Mouse (Mus musculus) testis, adult 2 months (tissue): Measurements from ENCODE around the gene Gal.

ENCODE experiments used
- CTCF ChIP-seq: fragments of 200-500 bp; IDR thresholded peaks from 2 replicates; pipeline ENCODE4 v1.5.1; 2012; ENCODE audit warnings: low read depth, mild to moderate bottlenecking, inconsistent platforms, low read length, moderate library complexity; ENCODE audit not compliant: control insufficient read depth, insufficient read depth, insufficient replicate concordance
- POLR2A ChIP-seq: fragments of 200-500 bp; IDR thresholded peaks from 2 replicates; pipeline ENCODE4 v1.6.1; 2012; ENCODE audit warnings: low read depth, mild to moderate bottlenecking, inconsistent platforms, low read length, moderate library complexity; ENCODE audit not compliant: control insufficient read depth

DNA sequence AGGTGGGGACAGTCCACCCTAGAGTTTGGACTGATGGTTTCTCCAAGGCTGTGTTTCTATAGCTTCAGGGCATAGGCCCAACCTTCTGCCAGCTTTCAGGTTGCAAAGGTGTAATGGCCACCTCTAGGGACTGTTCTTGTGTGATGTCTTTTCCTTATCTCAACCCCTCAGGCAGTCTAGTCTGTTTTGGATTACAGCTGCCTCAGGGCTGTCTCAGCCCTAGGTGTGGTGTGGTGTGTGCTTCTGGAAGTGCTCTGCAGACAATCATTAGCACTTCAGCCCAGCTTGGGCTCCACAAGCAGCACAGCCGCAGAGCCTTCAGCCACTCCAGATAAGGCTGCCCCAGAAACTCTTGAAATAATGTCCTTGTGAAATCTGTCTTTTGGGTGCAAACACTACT is 22.0 kb downstream of the Gal start:
- TF ChIP-seq POLR2A (no peak), CTCF (no peak)
